Mouse (Mus musculus) spleen, postnatal 14 days (tissue): ENCODE measurements around the gene B3gat2.

Experiments
- DNase-seq, 2 experiments: peaks; one replicate each; pipeline ENCODE4 v3.0.0; 2021 to 2022; ENCODE audit warnings: low spot score in 2 of 2

The B3gat2 gene

DNA sequence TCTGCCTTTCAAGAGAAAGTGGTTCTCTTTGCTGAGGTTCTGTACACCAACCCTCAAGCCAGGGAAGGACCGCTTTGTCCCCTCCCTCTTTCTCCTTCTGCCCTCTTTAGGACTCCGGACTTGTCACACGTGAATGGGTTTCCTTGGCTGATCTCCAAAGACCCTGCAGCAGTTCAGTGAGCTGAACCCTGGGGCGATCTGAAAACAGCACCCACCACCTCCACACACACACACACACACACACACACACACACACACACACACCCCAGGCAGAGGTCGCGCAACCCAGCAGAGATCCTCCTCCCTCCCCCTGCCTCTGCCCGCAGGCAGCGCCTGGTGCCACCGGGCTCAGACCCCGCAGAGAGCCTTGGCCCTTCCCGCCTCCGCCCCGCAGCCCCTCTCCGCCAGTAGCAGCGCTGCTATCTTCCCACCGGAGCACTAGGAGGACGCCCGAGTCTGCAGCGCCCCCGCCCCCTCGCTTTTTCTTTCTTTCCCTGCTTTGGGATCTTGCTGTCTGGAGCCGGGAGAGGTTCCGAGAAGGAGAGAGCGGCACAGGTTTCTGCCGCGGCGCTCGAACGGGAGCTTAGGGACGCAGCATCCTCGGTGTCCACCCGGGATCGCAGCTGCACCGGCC lies at the start of gene B3gat2:
Gene B3gat2 (plus strand): TSS at position 252 of the 634 bp plus-strand sequence.
- no peak for DNase-seq

DNA sequence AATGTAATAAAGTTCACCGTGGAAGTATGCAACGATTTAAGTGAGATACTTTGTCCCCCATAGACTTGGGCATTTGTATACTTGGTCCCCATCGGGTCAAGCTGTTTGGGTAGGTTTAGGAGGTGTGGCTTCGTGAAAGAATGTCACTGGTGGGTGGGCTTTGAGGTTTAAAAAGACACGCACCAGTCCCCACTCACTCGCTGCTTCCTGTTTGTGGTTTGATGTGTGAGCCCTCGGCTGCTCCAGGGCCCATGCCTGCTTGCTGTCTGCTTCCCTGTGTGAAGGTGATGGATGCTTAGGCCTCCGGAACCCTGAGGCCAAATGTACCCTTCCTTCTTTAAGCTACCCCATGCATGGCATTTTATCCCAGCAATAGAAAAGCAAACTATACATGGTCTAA lies 41.2 kb upstream of the B3gat2 start:
- peak; percentile 10 to 23 for DNase-seq

DNA sequence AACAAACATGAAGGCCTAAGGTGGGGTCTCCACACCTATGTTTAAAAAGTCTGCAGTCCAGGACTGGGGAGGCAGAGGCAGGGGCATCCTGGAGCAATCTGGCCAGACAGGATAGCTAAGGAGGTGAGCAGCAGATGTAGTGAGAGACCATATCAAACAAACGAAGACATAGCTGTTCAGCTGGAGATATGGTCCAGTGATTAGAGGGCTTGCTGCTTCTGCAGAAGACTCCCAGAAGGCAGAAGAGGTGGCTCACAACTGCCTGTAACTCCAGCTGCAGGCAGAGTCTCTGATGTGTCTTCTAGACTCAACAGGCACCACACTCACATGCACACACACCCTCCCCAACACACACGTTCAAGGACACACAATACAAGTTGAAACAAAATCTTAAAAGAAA lies 40.5 kb upstream of the B3gat2 start:
- peak; percentile 8 to 10 for DNase-seq

DNA sequence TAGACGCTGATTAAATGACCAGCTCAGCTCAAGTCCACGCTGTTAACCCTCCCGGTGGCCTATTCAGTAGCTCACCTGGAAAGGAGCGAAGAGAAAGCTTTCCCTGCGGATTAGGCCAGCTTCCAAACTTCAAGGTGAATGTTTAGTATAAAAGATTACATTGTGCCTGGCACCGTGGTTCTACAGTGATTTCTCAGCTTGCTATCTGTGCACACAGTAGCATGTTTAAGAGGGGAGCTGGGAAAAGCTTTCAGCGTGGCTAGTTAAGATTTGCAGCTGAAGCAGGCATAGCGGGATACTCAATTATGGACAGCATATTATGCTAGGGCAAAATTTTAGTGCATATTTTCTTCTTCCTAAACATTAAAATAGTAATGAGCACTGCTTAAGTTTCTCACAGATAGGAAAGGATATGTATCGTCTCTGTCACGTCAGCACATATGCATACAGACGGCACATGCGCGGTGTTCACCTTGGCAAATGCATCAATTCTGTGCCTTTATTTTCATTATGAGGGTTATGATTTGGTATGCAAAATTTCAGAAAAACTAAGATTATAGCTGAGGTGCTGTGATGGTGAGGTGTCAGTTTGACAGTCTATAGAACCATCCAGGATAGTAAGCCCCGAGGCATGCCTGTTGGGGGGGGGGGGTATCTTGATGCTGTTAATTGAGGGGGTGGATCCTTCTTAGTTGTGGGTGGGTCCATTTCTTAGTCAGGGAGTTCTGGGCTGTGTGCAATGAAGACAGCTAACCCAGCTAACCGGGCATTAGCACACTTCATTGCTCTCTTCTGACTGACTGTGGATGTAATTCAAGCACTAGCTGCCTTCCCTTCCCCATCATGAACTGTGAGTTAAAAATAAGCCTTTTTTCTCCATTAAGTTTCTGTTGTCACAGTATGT lies 38.8 kb upstream of the B3gat2 start:
- no peak for DNase-seq

DNA sequence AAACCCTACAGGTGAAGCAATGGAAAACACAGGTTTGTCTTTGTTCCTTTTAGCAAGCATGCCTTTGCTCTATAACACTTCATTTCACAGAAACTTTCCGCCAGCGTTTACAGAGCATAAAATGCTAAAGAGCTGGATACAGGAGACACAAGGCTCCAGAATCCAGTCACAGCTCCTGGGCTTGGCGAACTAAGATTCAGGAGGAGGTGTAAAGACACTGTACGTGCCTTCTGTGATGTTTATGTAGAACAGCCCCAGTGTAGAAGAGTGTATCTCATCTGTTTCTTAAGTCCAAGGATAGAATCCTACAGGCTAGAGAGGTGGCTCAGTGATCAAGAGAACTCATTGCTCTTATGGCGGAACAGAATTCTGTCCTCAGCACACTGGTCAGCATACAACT lies 30.2 kb upstream of the B3gat2 start:
- DNase-seq = no peak

DNA sequence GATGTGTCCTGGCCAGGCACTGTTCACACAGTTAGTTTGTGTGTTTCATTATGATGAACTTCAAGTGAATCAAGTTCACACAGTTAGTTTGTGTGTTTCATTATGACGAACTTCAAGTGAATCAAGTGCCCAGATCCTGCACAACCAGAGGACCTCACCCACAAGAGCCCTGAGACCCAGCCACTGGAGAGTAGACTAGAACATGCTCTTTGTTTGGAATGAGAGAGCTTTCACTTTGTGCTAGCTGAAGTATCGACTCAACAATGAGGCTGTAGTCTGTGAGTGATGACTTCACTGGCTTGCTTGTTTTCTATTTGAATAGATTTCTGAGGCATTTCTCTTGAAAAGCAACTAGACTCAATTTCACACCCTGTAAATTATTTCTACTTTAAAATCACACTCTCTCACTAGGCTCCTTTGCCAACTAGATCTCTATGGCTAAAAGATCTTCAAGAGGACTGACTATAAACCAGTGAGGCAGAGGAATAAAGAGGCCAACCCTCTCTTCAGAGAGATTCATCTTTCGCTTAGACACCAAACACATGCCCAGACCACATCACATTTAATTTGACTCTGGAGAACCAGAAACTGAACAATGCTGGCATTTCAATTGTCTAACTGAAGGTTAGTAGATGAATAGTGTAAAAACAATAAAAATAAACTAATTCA lies 10.6 kb upstream of the B3gat2 start:
- no peak for DNase-seq

DNA sequence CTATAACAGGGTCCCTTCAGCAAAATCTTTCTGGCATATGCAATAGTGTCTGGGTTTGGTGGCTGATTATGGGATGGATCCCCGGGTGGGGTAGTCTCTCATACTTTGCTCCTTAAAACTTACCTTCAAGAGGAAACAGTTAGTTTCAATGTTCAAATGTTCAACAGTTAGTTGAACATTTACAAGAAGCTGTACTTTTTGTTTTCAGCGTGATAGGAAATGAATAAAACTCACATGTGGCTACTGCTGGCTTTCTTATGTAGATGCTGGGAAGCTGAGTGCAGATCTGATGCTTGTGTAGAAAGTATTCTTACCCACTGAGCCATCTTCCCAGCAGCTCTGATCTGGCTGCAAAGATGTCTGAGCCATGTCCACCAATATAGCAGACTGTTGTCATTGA lies 8.5 kb upstream of the B3gat2 start:
- DNase-seq = no peak

DNA sequence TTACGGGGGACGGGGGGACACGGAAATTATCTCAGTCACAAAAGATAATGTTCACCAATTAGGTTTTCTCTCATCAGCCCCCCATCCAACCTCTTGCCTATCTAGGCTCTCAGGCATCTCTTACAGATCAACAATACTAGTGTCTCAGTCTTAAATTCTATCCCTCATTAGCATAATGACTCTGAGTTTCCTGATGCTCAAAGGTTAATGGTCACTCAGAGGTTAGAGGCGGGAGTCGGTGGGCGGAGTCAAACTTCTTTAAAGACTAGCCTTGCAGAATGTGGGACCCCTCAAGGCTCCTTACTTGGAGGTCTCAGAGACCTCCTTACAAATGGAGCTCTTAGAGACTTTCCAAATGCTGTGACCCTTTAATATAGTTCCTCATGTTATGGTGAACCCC lies 8.0 kb upstream of the B3gat2 start:
- no peak for DNase-seq

DNA sequence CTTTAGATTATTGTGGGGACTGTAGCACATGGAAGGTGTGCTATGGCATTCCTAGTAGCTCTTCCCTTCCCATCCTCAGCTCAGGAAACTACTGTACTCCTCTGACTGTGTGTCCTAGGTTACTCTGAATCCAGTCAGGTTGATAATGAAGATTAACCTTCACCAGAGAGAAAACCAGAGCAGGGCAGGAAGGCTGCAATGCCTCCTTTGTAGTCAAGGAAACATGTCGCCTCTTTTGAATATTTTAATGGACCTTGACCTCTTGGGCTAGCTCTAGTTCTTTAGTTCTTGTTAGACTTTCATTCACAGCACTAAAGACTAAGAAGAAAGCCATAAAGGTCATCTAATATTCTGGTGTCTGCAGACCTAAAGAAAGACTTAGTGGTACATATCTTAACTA lies 7.2 kb upstream of the B3gat2 start:
- DNase-seq = no peak

DNA sequence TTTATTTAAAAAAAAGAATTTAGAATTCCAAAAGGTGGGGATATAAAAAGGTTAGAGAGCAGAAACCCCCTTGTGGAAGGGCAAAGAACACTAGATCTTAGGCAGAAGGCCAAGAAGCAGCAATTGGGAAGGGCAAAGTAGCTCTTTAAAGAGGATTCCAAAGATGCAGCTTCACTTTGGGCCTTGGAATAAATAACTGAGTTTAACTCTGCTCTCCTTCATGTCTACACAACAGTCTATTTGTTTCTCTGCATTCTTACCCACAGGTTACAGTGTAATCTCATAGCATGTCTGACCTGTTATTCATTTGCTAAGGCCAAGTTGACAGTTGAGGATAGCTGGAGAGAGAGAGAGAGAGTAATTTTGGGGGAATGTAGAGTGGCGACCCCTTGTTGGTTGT lies 6.6 kb upstream of the B3gat2 start:
- DNase-seq = no peak

DNA sequence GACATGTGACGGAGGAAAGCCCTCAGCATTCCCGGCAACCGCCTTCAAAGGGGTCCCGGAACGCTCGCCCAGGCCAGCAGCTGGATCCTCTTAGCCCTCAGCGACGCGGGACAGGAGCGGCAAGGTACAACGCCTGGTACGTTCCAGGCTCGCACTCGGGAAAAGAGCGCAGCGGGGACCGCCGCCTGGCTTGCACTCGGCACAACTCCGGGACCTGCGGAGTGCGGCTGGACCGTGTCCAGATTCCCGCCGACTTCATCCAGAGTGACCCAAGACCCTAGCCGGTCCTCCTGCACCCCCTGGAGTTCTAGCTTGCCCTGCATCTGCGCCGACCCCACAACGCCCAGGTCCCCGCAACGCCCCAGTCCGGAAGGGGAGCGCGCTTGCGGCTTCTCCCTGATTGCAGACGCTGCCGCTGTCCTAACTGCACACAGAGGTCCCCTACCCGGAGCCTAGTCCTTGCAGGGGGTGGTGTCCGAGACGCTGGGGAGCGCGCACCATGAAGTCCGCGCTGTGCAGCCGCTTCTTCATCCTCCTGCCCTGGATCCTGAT lies 659 bp downstream of the B3gat2 start:
- peak in 1 of 2 experiments; percentile 7 for DNase-seq

DNA sequence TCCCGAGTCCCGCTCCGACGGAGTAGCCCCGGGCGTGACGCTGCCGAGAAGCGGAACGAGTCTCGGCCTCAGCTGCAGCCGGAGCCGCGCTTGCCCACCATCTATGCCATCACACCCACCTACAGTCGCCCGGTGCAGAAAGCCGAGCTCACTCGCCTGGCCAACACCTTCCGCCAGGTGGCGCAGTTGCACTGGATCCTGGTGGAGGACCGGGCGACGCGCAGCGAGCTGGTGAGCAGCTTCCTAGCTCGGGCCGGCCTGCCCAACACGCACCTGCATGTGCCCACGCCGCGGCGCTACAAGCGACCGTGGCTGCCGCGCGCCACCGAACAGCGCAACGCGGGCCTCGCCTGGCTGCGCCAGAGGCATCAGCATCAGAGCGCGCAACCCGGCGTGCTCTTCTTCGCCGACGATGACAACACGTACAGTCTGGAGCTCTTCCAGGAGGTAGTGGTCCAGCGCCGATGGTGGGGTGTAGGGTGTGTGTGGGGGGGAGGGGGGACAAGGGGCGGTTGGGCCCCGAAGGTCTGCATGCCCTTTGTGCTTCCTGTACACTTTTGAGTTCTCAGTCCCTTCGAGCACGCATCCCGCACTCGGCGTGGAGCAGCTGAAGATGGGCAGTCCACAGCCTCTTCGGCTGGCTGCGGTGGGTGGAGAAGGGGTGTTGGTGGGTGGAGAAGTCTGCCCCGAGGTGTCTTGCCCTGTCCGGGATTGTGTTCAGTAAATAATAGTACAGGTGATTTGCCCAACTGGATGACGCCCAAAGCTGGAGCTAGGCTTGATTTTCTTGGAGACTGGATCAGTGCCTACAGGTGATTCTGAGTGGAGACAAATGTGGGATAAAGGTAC lies 1.5 kb downstream of the B3gat2 start:
- DNase-seq = peak; percentile 63 to 82

DNA sequence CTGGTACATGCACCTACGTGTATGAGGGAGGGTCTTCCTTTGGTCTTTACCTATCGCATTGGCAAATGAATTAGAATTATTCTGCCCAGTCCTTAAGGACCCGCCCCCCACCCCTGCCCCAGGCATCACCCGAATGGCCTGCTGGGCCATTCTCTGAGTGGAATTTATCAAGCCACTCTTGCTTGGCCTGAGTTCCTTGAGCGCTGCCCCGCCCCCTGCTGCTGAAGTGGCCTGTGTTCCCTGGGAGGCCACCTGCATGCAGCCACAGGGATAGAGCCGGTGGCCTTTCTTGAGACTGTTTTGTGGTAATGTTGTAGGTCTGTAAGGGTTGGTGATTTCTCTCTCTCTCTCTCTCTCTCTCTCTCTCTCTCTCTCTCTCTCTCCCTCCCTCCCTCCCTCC lies 2.2 kb downstream of the B3gat2 start:
- DNase-seq = no peak

DNA sequence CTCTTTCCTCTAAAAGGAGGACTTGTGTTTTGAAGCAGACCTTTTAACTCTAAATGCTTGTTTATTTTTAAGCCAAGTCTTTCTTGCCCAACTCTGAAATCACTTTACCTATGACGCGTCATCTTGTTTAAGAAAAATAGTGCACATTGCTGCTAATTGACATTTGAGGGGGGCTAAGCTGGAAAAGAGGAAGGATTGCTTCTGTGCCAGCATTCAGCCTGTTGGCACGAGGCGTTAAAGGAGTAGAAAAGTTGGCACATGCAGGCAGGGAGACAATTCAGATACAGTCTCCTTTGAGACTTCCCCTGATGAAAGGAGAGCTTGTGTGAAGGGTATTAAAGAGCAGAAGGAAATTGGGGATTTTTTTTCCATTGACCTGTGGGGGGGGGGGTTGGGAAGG lies 3.2 kb downstream of the B3gat2 start:
- no peak for DNase-seq

DNA sequence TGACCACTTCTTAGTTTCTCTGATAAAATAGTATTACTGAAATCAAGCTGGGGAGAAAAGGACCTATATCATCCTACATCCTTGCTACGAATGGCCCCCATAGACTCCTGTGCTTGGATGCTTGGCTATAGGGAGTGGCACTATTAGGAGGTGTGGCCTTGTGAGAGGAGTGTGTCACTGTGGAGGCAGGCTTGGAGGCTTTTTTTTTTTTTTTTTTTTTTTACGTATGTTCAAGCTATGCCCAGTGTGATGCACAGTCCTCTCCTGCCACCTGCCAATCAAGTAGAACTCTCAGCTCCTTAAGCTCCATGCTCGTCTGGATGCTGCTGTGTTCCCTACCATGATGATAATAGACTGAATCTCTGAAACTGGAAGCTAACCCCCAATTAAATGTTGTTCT lies 11.5 kb downstream of the B3gat2 start:
- no peak for DNase-seq

DNA sequence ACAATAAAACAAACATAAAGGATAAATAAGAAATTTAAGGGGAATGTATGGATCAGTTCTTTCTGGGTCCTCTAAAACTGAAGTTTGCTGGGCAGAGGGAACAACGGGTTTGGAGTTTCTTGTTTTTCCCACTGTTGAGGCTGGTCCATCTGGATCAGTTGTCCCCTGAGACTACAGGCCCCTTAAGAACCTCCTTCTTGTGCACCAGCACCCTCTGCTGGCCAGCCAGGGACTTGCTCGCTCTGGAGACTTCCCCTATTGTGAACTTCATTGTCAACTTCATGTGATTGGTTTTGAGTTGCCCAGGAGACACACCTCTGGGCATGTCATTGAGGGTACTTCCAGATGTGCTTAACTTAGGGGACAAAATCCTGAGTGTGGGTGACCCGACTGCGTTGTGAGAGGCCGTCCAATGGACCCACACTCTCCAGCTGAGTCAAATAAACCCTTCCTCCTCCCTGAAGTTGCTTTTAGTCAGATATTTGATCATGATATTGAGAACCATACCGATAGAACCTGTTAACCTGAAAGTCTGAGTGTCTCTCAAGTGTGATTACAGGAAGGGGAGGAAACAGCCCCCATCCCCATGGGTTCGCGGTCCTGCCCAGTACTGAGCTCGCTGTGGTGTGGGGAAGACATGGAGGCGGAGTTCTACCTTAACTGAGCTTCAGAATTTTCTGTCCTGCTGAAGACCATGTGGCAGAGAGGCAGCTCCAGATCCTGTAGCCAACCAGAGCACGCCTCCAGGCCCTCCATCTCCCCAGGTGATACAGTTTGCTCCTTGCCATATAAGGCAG lies 31.4 kb downstream of the B3gat2 start:
- DNase-seq = peak; percentile 40 to 65

DNA sequence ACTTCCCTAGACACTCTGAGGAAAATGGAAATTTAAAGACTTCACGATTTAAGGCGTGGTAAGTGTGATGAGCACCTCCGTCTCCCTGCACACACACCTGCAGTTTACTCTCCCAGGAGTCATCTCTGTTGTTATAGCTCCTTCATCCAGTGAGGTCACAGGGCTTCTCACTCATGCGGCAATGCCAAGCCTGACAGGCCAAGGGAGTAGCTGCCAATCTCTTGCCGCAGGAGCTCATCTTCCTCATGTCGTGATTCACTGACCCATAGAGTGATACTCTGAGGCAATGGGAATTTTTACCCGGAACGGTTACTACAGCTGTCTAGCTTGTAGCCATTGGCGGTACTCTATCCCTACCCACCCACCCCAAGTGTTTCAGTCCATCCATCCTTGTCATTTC lies 36.8 kb downstream of the B3gat2 start:
- DNase-seq = no peak

DNA sequence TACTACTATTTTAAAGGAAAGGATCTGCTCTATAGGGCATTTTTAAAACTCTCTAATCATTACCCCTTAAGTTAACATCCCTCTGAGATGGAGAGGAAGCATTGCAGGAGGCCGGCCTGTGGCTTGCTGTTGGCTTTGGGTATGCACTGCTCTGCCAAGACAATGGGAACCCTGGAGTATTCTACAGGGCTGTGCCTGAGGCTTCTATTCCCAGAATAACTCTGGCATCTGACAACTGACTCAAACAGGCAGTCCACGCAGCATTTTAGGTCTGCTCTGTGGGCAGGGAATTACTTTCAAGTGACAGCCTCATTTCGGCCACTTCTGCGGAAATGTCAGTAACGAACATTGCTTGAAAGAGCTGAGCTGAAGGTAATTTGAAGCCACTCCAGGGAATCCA lies 60.1 kb downstream of the B3gat2 start:
- no peak for DNase-seq

DNA sequence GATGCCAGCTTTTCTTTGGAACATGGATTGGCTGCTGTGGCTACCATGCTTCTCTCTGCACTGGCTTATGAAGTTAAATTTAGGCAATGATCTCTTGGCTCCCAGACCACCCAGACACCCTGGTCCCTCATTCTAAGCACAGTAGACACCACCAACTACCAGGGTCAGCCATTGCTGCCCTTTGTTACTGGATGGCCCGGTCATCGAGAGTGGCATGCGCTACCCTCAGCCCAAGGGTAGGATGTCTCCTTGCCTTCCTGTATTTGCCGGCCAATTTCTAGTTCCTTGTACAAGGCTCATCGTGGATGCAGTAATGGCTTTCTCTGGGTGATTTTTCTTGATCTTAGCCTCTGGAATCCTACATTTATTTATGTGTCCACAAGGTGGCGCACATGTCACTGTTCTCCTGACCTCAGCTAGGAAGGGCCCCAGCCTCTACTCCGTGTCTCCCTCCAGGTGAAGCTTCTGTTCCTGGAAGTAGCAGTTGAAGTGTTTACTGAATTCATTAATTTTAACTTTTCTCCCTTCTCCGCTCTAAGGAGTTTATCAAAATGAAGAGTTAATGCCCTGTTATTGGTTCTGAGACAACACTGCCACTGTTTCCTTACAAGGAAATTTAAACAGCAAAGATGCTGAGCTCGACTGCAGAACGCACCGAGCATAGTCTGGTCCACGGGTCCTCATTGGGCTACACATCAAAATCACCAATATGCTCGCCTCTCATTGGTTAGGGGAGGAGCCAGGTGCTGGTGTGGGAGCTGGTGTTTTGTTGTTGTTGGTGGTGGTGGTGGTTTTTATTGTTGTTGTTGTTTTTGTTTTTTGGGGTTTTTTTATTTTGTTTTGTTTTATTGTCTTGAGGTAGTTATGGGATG lies 65.6 kb downstream of the B3gat2 start:
- peak in 1 of 2 experiments; percentile 18 for DNase-seq

DNA sequence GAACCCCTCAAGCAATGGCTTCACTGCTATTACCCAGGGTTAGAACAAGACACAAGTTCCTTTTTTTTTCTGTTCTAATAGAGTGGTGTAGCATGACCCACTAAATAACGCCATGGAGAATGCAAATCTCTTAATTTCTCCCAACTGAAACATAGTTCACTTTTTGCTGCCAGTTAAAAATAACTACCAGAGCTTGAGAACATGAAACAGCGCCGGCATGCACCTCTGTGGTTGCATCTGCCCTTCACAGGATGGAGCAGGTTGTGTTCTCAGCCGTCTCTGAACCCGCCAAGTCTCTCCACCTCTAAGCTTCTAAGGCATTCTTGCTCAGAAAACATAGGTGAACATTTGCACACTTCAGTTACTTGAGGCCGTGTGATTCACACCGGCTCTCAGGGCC lies 72.7 kb downstream of the B3gat2 start:
- no peak for DNase-seq
